Mouse (Mus musculus): ENCODE results near the gene Mtfmt.

Mtfmt gene

GRCm38 (mm10) chr9:65435671-65436301, at the start of gene Mtfmt:
Gene Mtfmt (plus strand): TSS chr9:65435782.
- DNase-seq (ENCODE audit: low spot score): peak; percentile 98

DNA sequence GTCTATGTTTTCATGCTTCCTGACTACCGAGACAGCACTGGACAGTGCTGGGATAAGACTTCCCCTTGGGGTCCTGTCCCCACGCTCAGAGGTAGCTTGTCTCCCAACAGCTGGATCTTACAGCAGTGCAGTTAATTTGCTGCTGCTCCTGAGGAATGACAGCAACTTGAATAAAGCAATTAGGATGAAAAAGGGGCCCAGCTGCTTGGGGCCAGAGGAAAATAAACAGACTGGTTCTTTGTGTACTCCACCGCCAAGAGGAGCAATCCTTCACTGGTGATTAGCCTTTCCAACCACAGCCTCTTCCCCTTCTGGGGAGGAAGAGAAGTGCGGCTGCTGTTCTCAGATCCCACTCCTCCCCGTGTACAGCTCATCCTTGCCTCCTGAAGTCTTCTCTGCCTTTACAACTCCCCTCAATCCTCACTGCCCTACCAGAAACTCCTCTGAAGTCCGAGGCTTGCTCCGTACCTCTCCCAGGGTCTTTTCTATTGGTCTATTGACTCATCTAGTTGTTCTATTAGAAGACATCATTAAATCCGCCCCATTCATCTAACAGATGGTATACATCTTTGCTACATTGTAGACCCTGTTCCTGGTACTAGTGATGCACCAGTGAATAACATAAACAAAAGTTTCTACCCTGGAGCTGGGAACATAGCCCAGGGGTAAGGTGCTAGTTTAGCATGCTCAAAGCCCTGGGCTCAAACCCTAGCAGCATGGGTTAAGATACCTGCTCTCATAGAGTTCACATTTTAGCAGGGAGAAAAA, 49.0 kb upstream of the Mtfmt start:
- no peak for DNase-seq (ENCODE audit: low spot score)

- no peak for DNase-seq (ENCODE audit: low spot score)
Observed at GRCm38 (mm10) chr9:65390752-65391612, 44.6 kb upstream of the Mtfmt start.

GRCm38 (mm10) chr9:65391613-65391964, 44.0 kb upstream of the Mtfmt start, which contains the start of gene Kbtbd13:
Gene Kbtbd13 (minus strand): TSS chr9:65391652.
- DNase-seq (ENCODE audit: low spot score): no peak

GRCm38 (mm10) chr9:65392638-65393364, 42.8 kb upstream of the Mtfmt start:
- DNase-seq (ENCODE audit: low spot score): peak; percentile 89

- DNase-seq (ENCODE audit: low spot score): no peak
Observed at GRCm38 (mm10) chr9:65393606-65394005, 42.0 kb upstream of the Mtfmt start.

DNA sequence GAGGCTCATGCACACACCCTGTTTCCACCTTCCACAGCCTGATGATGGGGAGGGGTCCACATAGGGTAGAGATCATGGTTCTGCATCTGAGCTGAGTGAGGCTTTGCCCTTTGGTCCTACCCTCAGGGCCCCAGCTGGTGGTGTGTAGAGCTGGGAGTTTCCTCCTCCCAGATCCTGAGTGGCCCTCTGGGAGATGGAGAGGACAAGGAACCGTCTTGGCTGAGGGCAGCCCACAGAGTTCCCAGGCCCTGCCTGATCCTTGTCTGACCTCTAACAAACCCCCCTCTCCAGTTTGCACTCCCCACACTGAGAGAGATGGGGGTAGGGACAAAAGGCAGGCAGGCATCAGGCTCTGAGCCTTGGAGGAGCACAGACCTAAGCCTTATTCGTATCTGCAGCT, 41.2 kb upstream of the Mtfmt start:
- no peak for DNase-seq (ENCODE audit: low spot score)

GRCm38 (mm10) chr9:65398279-65398678, 37.3 kb upstream of the Mtfmt start, which contains the start of gene Rasl12:
Gene Rasl12 (plus strand): TSS chr9:65398506.
- peak; percentile 91 for DNase-seq (ENCODE audit: low spot score)

GRCm38 (mm10) chr9:65399934-65400333, 35.6 kb upstream of the Mtfmt start:
- DNase-seq (ENCODE audit: low spot score): no peak

- peak; percentile 82 for DNase-seq (ENCODE audit: low spot score)
Observed at GRCm38 (mm10) chr9:65404331-65405183, 31.0 kb upstream of the Mtfmt start.

DNA sequence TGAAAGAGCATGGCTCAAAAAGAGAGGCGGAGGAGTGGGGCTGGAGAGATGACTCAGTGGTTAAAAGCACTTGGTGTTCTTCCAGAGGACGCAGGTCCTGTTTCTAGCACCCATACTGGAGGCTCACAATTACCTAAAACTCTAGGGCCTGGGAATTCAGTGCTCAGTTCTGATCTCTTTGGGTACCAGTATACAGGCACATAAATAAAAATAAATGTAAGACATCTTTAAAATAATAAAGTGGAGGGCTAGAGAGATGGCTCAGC, 30.5 kb upstream of the Mtfmt start:
- DNase-seq (ENCODE audit: low spot score): no peak

DNA sequence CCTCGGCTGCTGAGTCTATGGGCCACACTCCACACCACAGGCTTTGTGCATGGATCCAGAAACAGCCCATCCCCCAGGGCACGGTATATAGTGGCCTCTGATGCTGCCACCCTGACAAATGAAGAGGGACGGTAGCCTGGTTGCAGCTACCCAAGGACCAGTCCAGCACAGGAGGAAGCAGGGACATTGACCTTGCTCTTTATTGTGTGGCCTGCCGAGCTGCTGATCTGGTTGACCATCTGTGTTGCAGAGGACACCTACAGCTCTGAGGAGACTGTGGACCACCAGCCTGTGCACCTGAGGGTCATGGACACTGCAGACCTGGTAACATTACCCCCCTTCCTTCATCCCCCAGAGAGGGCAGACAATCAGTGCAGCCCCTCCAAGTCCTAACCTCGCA, 28.3 kb upstream of the Mtfmt start:
- no peak for DNase-seq (ENCODE audit: low spot score)

DNA sequence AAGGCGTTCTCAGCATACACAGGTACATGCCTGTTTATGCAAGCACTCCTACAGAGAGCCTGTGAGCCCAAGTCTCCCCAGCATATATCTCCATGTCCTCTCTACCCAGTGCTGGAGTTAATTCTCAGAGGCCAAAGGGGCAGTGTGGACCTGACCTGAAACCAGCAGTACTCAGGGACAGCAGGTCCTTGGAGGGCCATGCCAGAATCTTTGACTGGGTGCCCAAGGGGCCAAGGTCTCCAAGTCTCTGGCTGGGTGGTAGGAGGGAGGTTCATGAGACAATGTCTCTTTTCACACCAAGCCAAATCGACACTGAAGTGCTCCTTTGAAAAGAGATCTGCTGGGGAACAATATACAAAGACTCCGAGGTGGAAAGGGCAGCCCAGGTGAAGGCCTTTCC, 27.7 kb upstream of the Mtfmt start:
- no peak for DNase-seq (ENCODE audit: low spot score)

- DNase-seq (ENCODE audit: low spot score): no peak
Observed at GRCm38 (mm10) chr9:65408871-65409295, 26.7 kb upstream of the Mtfmt start.

- no peak for DNase-seq (ENCODE audit: low spot score)
Observed at GRCm38 (mm10) chr9:65410378-65410777, 25.2 kb upstream of the Mtfmt start.

DNA sequence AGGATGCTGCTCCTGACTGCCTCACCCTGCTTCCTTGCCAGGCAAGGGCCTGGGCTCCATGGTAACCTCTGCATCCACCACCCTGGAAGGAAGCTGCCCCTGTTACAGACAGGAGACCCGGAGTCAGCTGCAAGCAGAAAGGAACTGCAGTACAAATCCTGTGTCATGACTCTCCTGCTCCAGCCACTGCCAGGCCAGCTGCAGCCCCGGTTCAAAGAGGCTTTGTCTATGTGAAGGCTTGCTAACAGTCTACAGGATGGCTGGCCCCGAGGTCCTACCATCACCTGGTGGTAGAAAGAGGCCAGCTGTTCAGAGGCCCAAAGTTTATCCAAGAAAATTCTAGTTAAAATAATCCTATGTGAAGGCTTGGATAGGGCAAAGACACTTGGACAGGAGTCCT, 24.3 kb upstream of the Mtfmt start:
- no peak for DNase-seq (ENCODE audit: low spot score)

DNA sequence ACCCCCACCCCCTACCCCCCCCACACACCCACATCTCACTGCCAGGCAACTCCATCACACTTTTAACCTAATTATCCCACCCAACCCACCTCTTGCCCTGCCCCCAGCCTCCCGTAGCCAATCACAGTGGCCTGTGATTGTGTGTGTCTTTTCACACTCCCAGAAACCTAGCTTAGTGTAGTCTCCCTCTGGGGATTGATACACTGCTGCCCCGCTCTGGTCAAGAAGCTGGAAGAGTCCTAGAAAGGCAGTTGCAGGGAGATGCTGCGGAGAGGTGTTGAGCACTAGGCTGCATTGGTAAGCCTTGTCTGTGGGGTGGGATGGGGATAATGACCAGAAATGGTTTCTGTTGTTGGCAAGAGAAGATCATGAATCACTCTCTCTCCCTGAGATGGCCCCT, 17.8 kb upstream of the Mtfmt start:
- DNase-seq (ENCODE audit: low spot score): no peak

GRCm38 (mm10) chr9:65419633-65420032, 15.9 kb upstream of the Mtfmt start:
- DNase-seq (ENCODE audit: low spot score): no peak

GRCm38 (mm10) chr9:65422760-65423501, 12.7 kb upstream of the Mtfmt start, which contains the start of gene Slc51b:
Gene Slc51b (minus strand): TSS chr9:65422955.
- no peak for DNase-seq (ENCODE audit: low spot score)

GRCm38 (mm10) chr9:65424393-65424792, 11.2 kb upstream of the Mtfmt start:
- DNase-seq (ENCODE audit: low spot score): no peak
